Mouse (Mus musculus) CH12.LX (cell line): Measurements from ENCODE around the gene Myo10.
A peak's percentile ranks its signal among the peaks of the same experiment; 100 is the strongest.

Experiments
- CTCF ChIP-seq, 2 experiments: IDR thresholded peaks in 1 of 2; conservative IDR thresholded peaks in 1 of 2; 2 replicates each; pipeline ENCODE4 v1.5.1; 2011 to 2012; ENCODE audit warnings: low read depth in 2 of 2, low read length in 2 of 2, improper control_type of control experiment in 1 of 2, inconsistent platforms in 1 of 2, mild to moderate bottlenecking in 1 of 2, moderate library complexity in 1 of 2
- E2F4 ChIP-seq: IDR thresholded peaks from 2 replicates; pipeline ENCODE4 v1.6.1; 2011; ENCODE audit warnings: low read depth, low read length, improper control_type of control experiment; ENCODE audit not compliant: insufficient replicate concordance
- ELF1 ChIP-seq: IDR thresholded peaks from 2 replicates; pipeline ENCODE4 v1.6.1; 2014; ENCODE audit warnings: low read depth, mild to moderate bottlenecking, inconsistent platforms, low read length, improper control_type of control experiment
- EP300 ChIP-seq: IDR thresholded peaks from 2 replicates; pipeline ENCODE4 v1.6.1; 2011; ENCODE audit warnings: low read length, improper control_type of control experiment
- JUND ChIP-seq: conservative IDR thresholded peaks from 2 replicates; pipeline ENCODE4 v1.6.1; 2011; ENCODE audit warnings: low read depth, low read length, improper control_type of control experiment
- MAX ChIP-seq: IDR thresholded peaks from 2 replicates; pipeline ENCODE4 v1.6.1; 2011; ENCODE audit warnings: low read length, improper control_type of control experiment
- MEF2A ChIP-seq: IDR thresholded peaks from 2 replicates; pipeline ENCODE4 v1.6.1; 2014; ENCODE audit warnings: low read depth, mild to moderate bottlenecking, inconsistent platforms, low read length, improper control_type of control experiment, borderline replicate concordance
- POLR2A ChIP-seq: IDR thresholded peaks from 2 replicates; pipeline ENCODE4 v1.6.1; 2011; ENCODE audit warnings: low read depth, mild to moderate bottlenecking, improper control_type of control experiment, low read length
- POLR2AphosphoS2 ChIP-seq: IDR thresholded peaks from 2 replicates; pipeline ENCODE4 v1.6.1; 2011; ENCODE audit warnings: low read depth, low read length, improper control_type of control experiment
- SIN3A ChIP-seq: IDR thresholded peaks from 2 replicates; pipeline ENCODE4 v1.6.1; 2012; ENCODE audit warnings: low read length, improper control_type of control experiment, inconsistent platforms
- TBP ChIP-seq: conservative IDR thresholded peaks from 2 replicates; pipeline ENCODE4 v1.6.1; 2011; ENCODE audit warnings: low read depth, low read length, improper control_type of control experiment
- UBTF ChIP-seq: IDR thresholded peaks from 2 replicates; pipeline ENCODE4 v1.6.1; 2012; ENCODE audit warnings: low read depth, mild to moderate bottlenecking, inconsistent platforms, low read length, improper control_type of control experiment, moderate library complexity

- TF ChIP-seq CTCF (conservative IDR thresholded peaks at IDR 0.05 in 1 of 2, IDR thresholded peaks at IDR 0.05 in 1 of 2; ENCODE audit: low read depth in 2 of 2, low read length in 2 of 2) (no peak), POLR2A (no peak), UBTF (no peak), EP300 (peak; percentile 62; the same call in 1 of the 2 replicates), SIN3A (no peak), TBP (no peak), E2F4 (no peak), ELF1 (no peak), MAX (no peak), JUND (peak; percentile 75), MEF2A (peak; percentile 66; the same call in 1 of the 2 replicates), POLR2AphosphoS2 (no peak)
These were observed 208.1 kb downstream of the Myo10 start for GRCm38 (mm10) chr15:25830426-25830825.
